Mouse (Mus musculus): Measurements from ENCODE around the gene Mrfap1.

Gene Mrfap1

DNA sequence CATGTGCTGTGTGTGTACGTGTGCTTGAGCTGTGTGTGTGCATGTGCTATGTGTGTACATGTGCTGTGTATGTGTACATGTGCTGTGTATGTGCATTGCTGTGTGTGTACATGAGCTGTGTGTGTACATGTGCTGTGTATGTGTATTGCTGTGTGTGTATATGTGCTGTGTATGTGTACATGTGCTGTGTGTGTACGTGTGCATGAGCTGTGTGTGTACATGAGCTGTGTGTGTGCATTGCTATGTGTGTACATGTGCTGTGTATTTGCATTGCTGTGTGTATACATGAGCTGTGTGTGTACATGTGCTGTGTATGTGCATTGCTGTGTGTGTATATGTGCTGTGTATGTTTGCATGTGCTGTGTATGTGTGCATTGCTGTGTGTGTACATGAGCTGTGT lies 17.1 kb downstream of the Mrfap1 start:
- no peak for DNase-seq

DNA sequence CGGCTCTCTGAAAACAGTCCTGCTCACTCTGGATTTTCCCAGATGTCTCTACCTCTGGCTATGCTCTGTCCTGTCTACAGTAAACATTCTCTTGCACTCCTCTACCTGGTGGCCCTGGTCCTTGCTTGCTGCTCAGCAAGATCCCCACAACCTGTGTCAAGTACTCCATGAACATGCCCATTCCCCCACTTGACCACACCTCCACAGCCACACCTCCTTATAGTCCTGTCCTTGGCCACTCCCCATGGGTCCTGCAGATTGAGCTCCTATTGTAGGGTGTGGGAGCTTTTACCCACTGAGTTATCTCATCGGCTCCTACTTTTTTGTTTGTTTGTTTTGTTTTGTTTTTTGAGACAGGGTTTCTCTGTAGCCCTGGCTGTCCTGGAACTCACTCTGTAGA lies 17.7 kb downstream of the Mrfap1 start:
- DNase-seq: no peak

DNA sequence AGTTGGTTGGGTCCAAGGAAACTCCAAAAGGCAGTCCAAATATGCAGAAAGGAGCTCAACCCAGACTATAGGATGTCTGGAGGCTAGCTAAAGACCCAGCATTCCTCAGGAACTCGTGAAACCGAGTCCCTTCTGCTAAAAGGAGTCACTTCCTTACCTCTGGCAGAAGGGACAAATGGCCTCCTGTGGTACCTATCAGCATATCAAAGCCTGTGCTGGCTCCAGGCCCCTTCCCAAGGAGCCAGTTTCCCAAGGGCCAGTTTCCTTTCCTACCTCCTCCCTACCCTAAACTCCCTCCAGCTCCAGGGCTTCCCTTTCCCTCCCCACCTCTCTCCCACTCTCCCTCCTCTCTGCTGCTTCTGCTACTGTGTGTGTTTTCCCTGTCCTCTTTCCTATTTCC lies 19.4 kb downstream of the Mrfap1 start:
- no peak for DNase-seq

DNA sequence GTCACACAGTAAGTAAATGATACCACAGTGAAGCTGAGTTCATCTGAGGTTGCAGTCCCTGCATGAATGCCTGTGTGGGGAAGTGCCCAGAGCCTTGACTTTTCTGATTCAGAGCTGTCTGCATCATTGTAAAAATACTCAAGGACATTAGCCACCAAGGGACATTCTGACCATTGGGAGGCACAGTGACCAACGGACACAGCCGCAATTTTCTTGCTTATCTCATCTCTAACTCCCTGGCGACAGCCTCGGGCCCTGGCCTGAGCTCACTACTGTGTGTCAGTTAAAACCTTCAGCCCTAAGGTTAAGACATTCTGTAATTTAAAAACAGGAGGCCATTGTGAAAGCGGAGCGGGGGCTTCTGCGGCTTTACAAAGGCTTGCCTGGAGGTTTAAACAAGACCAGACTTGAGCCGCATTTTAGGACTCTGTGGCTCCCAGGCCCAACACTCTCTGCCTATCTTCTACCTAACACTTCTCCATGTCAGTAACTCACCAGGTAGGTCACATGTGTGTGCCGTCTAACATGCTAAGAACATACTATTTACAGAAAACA lies 20.5 kb downstream of the Mrfap1 start:
- DNase-seq: no peak

DNA sequence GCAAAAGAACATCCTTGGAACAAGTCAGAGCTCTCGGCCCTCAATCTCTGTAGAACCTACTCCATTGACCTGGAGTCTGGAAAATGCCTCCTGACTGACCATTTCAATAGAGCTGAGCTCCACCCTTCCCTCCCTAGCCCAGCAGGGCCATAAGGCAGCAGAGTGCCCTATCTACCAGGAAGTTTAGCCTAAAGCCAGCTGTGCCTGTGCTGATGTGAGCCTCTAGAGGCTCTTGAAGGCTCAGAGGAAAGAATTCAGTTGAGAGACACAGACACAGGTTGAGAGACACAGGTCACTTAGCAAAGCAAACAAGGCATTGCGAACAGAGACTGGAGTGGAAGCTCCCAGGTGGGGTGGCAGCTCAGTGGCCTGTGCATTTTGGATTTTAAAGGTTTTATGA lies 21.3 kb downstream of the Mrfap1 start:
- DNase-seq: no peak

DNA sequence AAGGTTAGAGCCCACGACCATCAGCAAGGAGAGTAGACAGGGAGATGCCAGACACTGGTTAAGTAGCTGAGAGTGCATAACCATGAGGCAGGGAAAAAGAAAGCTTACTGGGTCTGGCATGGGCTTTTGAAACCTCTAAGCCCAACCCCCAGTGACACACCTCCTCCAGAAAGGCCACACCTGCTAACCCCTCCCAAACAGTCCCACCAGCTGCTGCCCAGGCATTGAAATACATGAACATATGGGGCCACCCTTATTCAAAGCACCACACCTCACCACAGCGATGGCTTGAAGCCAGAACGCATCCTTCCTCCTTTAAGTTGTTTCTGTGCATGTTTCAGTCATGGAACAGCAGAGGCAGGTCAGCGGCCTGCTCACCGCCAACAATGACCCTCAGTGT lies 24.0 kb downstream of the Mrfap1 start:
- DNase-seq: no peak

DNA sequence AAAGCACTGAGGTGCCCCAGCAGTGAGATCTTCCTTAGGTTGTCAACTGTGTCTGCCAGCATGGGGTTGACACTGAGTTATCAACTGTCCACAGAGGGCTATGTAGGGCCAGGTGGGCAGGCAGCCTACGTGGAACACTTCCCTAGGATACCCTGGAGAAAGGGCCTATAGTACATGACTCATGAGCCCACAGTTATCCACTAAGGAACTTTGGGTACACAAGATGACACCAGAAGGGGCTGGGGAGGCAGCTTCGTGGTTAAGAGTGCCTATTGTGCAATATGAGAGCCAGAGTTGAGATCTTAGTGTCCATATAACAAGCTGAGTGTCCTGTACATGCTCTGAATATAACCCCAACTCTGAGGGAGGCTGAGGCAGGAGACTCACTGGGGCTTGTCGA lies 27.0 kb downstream of the Mrfap1 start:
- no peak for DNase-seq

DNA sequence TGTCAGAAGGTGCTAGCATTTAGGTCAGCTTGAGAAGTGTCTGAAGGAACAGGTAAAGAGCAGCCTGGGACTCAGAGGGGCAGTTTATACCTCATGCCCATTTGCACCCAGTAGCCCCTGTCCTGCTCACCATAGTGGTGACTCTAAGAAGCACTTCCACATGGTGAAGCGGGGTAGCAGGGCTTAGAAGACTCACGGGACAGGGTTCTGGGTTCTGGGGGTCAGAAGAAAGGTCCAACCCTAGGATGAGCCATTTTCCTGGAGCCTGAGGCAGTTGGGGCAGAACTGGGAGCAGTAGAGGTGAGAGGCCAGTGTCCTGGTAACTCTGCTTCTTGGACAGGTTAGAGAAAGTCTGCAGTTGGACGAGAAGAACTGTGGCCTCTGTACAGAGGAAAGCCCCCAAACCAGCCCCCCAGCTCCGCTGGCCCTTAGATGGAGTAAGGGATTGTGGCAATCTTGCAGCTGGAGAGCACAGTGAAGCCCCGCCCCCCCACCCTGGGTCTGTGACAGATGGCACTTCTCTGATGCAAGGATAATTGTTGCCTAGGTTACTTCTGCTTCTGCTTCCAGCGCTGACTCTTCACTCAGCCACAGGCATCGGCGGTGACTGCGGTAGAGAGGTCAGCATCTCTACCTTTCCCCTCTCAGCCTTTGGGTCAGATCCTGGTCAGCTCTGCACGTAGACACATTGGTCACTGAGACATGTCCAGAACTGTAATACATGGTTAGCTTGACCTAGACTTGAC lies 29.4 kb downstream of the Mrfap1 start:
- no peak for DNase-seq

DNA sequence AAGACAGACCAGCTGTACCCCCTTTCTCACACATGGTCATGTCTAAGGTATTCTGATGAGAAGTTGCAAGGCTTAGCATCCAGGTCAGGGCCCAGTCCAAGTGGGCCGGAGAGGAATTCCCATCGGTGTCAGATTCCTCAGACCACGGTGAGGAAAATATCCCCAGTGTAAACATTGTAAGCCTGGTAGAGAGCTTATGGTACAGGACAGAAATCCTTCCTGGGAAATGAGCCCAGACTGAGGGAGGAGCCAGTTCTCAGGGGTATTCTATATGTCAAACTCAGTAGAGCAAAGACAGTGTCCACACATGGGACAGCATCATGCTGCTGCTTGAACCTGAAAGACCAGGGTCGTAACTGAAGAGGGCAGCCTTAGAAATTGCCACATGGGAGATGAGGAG lies 36.7 kb downstream of the Mrfap1 start:
- no peak for DNase-seq

DNA sequence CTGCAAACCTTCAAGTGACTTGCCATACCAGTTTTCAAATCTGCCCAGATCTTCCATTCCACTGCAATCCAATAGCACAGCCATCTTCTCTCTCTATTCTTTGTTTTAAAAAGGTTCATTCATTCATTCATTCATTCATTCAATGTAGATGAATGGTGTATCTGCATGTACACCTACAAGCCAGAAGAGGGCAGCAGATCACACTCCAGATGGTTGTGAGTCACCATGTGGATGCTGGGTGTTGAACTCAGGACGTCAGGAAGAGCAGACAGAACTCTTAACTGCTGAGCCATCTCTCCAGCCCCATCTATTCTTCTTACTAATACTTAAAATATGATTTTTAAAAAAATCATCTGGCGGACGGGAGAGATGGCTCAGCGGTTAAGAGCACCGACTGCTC lies 39.5 kb downstream of the Mrfap1 start:
- no peak for DNase-seq

DNA sequence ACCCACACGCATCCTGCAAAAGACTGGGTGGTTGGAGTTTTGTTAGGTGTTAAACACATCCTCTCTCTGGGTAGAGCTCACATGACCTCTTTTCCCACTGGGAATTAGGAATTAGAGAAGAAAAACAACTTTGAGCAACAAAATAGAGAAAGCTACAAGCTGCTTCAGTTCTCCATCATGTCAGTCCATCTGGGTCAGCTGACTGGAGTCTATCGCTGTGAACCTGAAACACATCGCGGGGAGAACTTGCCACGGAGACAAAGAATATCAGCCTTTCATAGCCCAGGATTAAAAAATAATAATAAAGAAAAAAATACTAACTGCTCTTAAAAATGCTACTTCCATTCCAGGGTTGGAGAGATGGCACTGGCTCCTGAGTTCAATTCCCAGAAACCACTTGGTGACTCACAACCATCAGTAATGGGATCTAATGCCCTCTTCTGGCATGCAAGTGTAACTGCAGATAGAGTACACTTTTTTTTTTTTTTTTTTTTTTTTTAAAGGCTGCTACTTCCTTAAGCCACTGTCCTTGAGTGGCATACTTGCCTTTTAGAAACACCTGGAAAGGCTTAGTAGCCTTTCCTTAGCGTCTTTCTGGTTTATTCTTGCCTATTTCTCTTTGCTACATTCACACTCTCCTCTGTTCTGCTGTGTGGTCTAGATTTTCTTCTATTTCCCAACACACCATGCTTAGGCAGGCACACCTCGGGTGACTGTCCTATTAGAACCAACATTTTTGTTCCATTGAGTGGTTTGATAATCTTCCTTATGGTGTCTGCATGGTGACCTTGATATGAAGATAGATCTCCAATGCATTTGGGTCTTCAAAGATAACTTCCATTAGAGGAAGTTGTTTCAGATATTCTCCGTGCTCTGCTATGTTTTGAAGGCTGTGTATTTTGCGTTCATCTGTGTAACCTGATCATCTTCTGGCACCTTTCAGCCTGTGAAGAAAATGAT lies 46.2 kb downstream of the Mrfap1 start:
- no peak for DNase-seq

DNA sequence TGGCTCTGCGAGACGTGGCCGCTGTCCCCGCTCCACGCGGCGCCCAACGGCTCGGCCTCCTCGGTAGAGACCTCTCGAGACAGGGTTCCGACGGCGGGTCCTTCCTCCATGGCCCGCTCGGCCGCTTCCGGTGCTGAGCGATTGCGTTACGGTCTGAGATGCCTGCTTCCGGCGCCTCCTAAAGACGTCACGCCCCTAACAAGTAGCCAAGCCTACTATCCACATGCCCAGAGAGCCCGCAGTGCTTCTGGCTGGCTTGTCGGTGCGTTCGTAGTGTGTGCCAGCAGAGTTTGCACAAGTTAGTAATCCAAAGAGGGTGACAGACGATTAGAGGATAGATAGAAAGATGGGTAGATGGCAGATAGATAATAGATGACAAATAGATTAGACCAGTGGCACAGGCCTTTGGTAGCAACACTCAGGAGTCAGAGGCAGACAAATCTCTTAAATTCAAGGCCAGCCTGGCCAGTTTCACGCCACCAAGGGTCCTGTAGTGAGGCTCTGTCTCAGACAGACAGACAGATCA lies 48.0 kb downstream of the Mrfap1 start, which contains the start of gene Bloc1s4:
Gene Bloc1s4, minus strand, starts transcription at position 115 of the 526 bp plus-strand sequence.
- peak; percentile 79 to 89 for DNase-seq

DNA sequence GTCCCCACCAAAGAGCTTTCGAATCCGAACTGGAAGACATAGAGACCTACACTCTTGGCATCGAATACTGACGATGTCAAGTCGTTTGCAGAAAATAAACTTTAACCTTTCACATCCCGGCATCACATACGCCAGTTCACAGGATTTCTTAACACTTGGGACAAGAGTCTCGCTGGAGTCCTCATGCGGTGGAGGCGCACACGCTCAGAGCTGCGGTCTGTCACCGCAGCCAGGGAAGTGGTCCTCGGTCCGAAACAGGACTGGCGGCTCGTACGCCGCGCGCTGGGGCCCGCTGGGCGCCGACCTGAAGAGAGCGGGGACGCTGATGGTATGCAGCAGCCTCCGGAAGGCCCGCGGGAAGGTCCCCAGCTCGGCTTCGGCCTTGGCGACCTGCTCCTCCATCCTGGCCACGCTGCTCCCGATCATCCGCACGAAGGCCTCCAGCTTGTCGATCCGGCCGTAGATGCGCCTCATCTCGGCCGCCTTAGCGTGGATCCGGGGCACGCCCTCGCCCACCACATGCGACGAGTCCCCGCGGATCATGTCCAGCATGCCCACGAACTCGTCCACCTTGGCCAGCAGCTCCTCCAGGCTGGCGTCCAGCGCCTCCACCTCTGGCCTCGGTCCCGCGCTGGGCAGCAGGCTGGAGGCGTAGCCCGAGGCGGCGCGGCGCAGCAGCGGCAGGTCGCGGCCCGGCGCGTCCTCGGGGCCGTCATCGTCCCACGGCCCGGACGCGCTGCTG lies 48.6 kb downstream of the Mrfap1 start:
- DNase-seq: peak in 1 of 2 experiments; percentile 16

DNA sequence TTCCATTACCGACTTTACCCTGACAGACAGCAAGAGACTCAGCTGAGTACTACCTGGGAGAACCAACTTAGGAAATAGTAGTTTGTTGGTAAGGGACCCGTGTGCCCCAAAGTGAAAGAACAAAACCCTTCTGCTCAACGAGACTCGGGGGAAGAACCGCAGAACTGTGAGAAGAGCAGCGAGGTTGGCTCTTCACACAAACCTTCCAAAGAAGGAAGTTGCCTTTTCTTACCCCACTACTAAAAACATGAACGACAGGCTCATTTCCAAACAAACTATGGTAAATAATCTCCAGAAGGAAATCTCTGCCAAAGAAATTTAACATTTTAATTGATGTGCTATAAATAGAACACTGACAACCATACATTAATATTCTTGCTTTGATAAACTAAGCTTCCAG lies 49.5 kb downstream of the Mrfap1 start:
- DNase-seq: no peak
